Mouse (Mus musculus): ENCODE measurements around the gene Phf14.
"Not testable (repeated sequence)": the region's sequence is repeated elsewhere in the genome, so short reads cannot be mapped to it uniquely, and the experiment has no call there.

The Phf14 gene

GRCm38 (mm10) chr6:12089439-12089992 lies 181.9 kb downstream of the Phf14 start:
- no peak for DNase-seq (ENCODE audit: low read depth, low spot score)

- DNase-seq (ENCODE audit: low read depth, low spot score) = no peak
These were observed 188.1 kb downstream of the Phf14 start for GRCm38 (mm10) chr6:12095716-12096115.

GRCm38 (mm10) chr6:12097125-12097524 lies 189.5 kb downstream of the Phf14 start:
- no peak for DNase-seq (ENCODE audit: low read depth, low spot score)

- no peak for DNase-seq (ENCODE audit: low read depth, low spot score)
These were observed 197.5 kb downstream of the Phf14 start for GRCm38 (mm10) chr6:12105144-12105543.

- no peak for DNase-seq (ENCODE audit: low read depth, low spot score)
These were observed 199.7 kb downstream of the Phf14 start for GRCm38 (mm10) chr6:12107326-12107725.

- no peak for DNase-seq (ENCODE audit: low read depth, low spot score)
These were observed 200.2 kb downstream of the Phf14 start for GRCm38 (mm10) chr6:12107786-12108185.

GRCm38 (mm10) chr6:12116926-12117818 lies 209.6 kb downstream of the Phf14 start:
- DNase-seq (ENCODE audit: low read depth, low spot score) = no peak

GRCm38 (mm10) chr6:12117819-12118570 lies 210.4 kb downstream of the Phf14 start:
- DNase-seq (ENCODE audit: low read depth, low spot score) = no peak

GRCm38 (mm10) chr6:12122759-12123158 lies 215.2 kb downstream of the Phf14 start:
- no peak for DNase-seq (ENCODE audit: low read depth, low spot score)

- peak; percentile 28 for DNase-seq (ENCODE audit: low read depth, low spot score)
These were observed 217.6 kb downstream of the Phf14 start for GRCm38 (mm10) chr6:12125031-12125803.

- DNase-seq (ENCODE audit: low read depth, low spot score) = not testable (repeated sequence)
These were observed 219.0 kb downstream of the Phf14 start for GRCm38 (mm10) chr6:12126601-12127000.

GRCm38 (mm10) chr6:12127287-12127686 lies 219.7 kb downstream of the Phf14 start:
- no peak for DNase-seq (ENCODE audit: low read depth, low spot score)
